In genomic region chr7:38200606-38201289, GRCm38 (mm10) we compare ENCODE assay signal across 8 mouse cellular contexts. TPM values are rescaled to one million over a fixed set of nuclear protein-coding genes. Genes with fewer than 3 reads are reported as not detected.
DNase-seq lines count a peak whose midpoint lies in the region; ATAC-seq and TF ChIP-seq lines count a peak whose summit lies in the region.

No protein-coding gene starts in this region.

- H3K4me1 ChIP-seq in ES-Bruce4 (ENCODE audit: control insufficient read depth, insufficient read depth, low read length), result peaks cover 2% of the 10 kb centered on the region
- H3K4me1 ChIP-seq in forebrain, embryonic 14.5 days (ENCODE audit: control insufficient read depth, insufficient read depth, low read length), result peaks cover 3% of the 10 kb centered on the region; the same call in 1 of the 2 replicates
- peaks cover 4% of the 10 kb centered on the region for H3K4me1 ChIP-seq in liver, embryonic 16.5 days (ENCODE audit: control insufficient read depth, low read depth, low read length)
- H3K4me1 ChIP-seq in neural tube, embryonic 12.5 days, result peaks cover 4% of the 10 kb centered on the region; the same call in 1 of the 2 replicates
- no peaks in the 10 kb centered on the region for H3K4me1 ChIP-seq in stomach, postnatal 0 days (replicated peaks; ENCODE audit: control insufficient read depth, insufficient read depth)

- H3K4me3 ChIP-seq in ES-Bruce4 (ENCODE audit: low read depth, low read length), result peak overlapping the region; percentile 10; the same call in 1 of the 2 replicates
- H3K4me3 ChIP-seq in forebrain, embryonic 14.5 days (ENCODE audit: low read depth, low read length), result peak overlapping the region; percentile 13
- peak overlapping the region; percentile 20; the same call in 1 of the 2 replicates for H3K4me3 ChIP-seq in liver, embryonic 16.5 days (ENCODE audit: low read depth, low read length)
- H3K4me3 ChIP-seq in neural tube, embryonic 12.5 days, result peak overlapping the region; percentile 14; the same call in 1 of the 2 replicates
- no peak overlapping the region for H3K4me3 ChIP-seq in stomach, postnatal 0 days (ENCODE audit: low read depth, low read length)

- no peaks in the 10 kb centered on the region for H3K36me3 ChIP-seq in ES-Bruce4 (ENCODE audit: control insufficient read depth, insufficient read depth, low read length, poor library complexity, severe bottlenecking)
- no peaks in the 10 kb centered on the region for H3K36me3 ChIP-seq in forebrain, embryonic 14.5 days (ENCODE audit: control insufficient read depth, insufficient read depth, low read length)
- H3K36me3 ChIP-seq in liver, embryonic 16.5 days (ENCODE audit: control insufficient read depth, insufficient read depth), result no peaks in the 10 kb centered on the region
- no peaks in the 10 kb centered on the region for H3K36me3 ChIP-seq in neural tube, embryonic 12.5 days
- H3K36me3 ChIP-seq in stomach, postnatal 0 days (ENCODE audit: control insufficient read depth, insufficient read depth, low read length), result no peaks in the 10 kb centered on the region; the same call in 1 of the 2 replicates

- peak; percentile 90 for ATAC-seq in forebrain, embryonic 14.5 days
- peak; percentile 76 for ATAC-seq in liver, embryonic 16.5 days (ENCODE audit: low read depth)
- peak; percentile 88 for ATAC-seq in neural tube, embryonic 12.5 days (ENCODE audit: low FRiP score, low read depth)
- peak; percentile 89 for ATAC-seq in stomach, postnatal 0 days (ENCODE audit: low FRiP score, low TSS enrichment)

- intact Hi-C loops in heart, postnatal 14 days (cut with DNase I), result loop anchor here (1.0 to 2.0 kb wide), 2 partner anchors 18 to 66 kb away; no protein-coding TSS in a partner anchor

- H3K9me3 ChIP-seq in ES-Bruce4 (replicated peaks; ENCODE audit: control insufficient read depth, insufficient read depth, low read length, poor library complexity, severe bottlenecking), result no peaks in the 10 kb centered on the region
- no peaks in the 10 kb centered on the region for H3K9me3 ChIP-seq in forebrain, embryonic 14.5 days (replicated peaks; ENCODE audit: control insufficient read depth, low read length)
- H3K9me3 ChIP-seq in liver, embryonic 16.5 days (replicated peaks; ENCODE audit: control insufficient read depth, low read length), result no peaks in the 10 kb centered on the region
- H3K9me3 ChIP-seq in neural tube, embryonic 12.5 days, result no peaks in the 10 kb centered on the region
- no peaks in the 10 kb centered on the region for H3K9me3 ChIP-seq in stomach, postnatal 0 days (ENCODE audit: control insufficient read depth, low read length)

- WGBS in forebrain, embryonic 14.5 days, result 2% methylated on average over 28 of the region's 28 CpGs
- under 1% methylated on average over 28 of the region's 28 CpGs for WGBS in large intestine, adult 2 months
- WGBS in liver, embryonic 16.5 days (ENCODE audit: insufficient replicate concordance), result 5% methylated on average over 28 of the region's 28 CpGs
- WGBS in neural tube, embryonic 12.5 days, result 4% methylated on average over 28 of the region's 28 CpGs
- 2% methylated on average over 28 of the region's 28 CpGs for WGBS in stomach, postnatal 0 days

- TF ChIP-seq CTCF in ES-Bruce4 (IDR thresholded peaks at IDR 0.05; ENCODE audit: low read depth, low read length), result peak; percentile 100
- peak; percentile 100 for TF ChIP-seq CTCF in stomach, postnatal 0 days (IDR thresholded peaks at IDR 0.05; ENCODE audit: low read depth)

- no peak overlapping the region for H3K27ac ChIP-seq in ES-Bruce4 (ENCODE audit: insufficient read depth, low read length)
- H3K27ac ChIP-seq in forebrain, embryonic 14.5 days (ENCODE audit: low read depth, low read length), result peak overlapping the region; percentile 67
- H3K27ac ChIP-seq in liver, embryonic 16.5 days (ENCODE audit: low read length), result peak overlapping the region; percentile 57
- no peak overlapping the region for H3K27ac ChIP-seq in neural tube, embryonic 12.5 days
- H3K27ac ChIP-seq in stomach, postnatal 0 days (replicated peaks), result no peak overlapping the region

- no peak for TF ChIP-seq POLR2A in ES-Bruce4 (IDR thresholded peaks at IDR 0.05; ENCODE audit: insufficient read depth, low read length)

- peak overlapping the region; percentile 45 for H3K4me2 ChIP-seq in forebrain, embryonic 14.5 days (ENCODE audit: low read length)
- H3K4me2 ChIP-seq in liver, embryonic 16.5 days (ENCODE audit: low read depth, low read length), result peak overlapping the region; percentile 46; the same call in 1 of the 2 replicates
- peak overlapping the region; percentile 59 for H3K4me2 ChIP-seq in neural tube, embryonic 12.5 days (replicated peaks)
- H3K4me2 ChIP-seq in stomach, postnatal 0 days (replicated peaks; ENCODE audit: low read depth), result peak overlapping the region; percentile 47

- peak; percentile 74 for DNase-seq in c-Kit-positive CD71-positive TER-119-positive erythroid progenitor cells, embryonic 14.5 days (ENCODE audit: low spot score)
- peak; percentile 90 for DNase-seq in forebrain, embryonic 14.5 days (ENCODE audit: low spot score)
- DNase-seq in heart, postnatal 14 days, result peak; percentile 91 to 94
- DNase-seq in large intestine, adult 2 months (ENCODE audit: low read depth, low spot score), result peak; percentile 51
- DNase-seq in stomach, postnatal 0 days (ENCODE audit: low spot score), result peak; percentile 85

- H3K27me3 ChIP-seq in ES-Bruce4 (ENCODE audit: control insufficient read depth, insufficient read depth, low read length, poor library complexity, severe bottlenecking), result no peaks in the 10 kb centered on the region
- H3K27me3 ChIP-seq in forebrain, embryonic 14.5 days (replicated peaks; ENCODE audit: control insufficient read depth, insufficient read depth, low read length), result no peaks in the 10 kb centered on the region
- H3K27me3 ChIP-seq in liver, embryonic 16.5 days (ENCODE audit: control insufficient read depth, insufficient read depth, low read depth, low read length), result no peaks in the 10 kb centered on the region
- H3K27me3 ChIP-seq in neural tube, embryonic 12.5 days (replicated peaks), result no peaks in the 10 kb centered on the region
- H3K27me3 ChIP-seq in stomach, postnatal 0 days (ENCODE audit: control insufficient read depth, insufficient read depth, low read length), result no peaks in the 10 kb centered on the region

- 0 out of 2 replicates have a peak, but pooled peaks have one; percentile 44 for TF ChIP-seq EP300 in ES-Bruce4 (IDR thresholded peaks at IDR 0.05; ENCODE audit: insufficient read depth, low read depth, low read length)
- no peak for TF ChIP-seq EP300 in stomach, postnatal 0 days (optimal IDR thresholded peaks at IDR 0.05)

- H3K9ac ChIP-seq in ES-Bruce4 (ENCODE audit: low read depth, poor library complexity, severe bottlenecking), result no peak overlapping the region
- peak overlapping the region; percentile 18 for H3K9ac ChIP-seq in forebrain, embryonic 14.5 days (ENCODE audit: low read length)
- no peak overlapping the region for H3K9ac ChIP-seq in liver, embryonic 16.5 days (ENCODE audit: low read depth, low read length)
- no peak overlapping the region for H3K9ac ChIP-seq in neural tube, embryonic 12.5 days
- H3K9ac ChIP-seq in stomach, postnatal 0 days (ENCODE audit: low read length), result peak overlapping the region; percentile 38; the same call in 1 of the 2 replicates

RNA-seq across cellular contexts. Expression of gene 1600014C10Rik, which starts 17.7 kb away (rescaled TPM):
- 5.3 and 7.0 TPM in 2 replicates for polyA plus RNA-seq in ES-Bruce4 (2011; ENCODE audit: insufficient read depth, insufficient read length, low read depth, missing spikeins)
- 18.4 and 19.9 TPM in 2 replicates for polyA plus RNA-seq in forebrain, embryonic 14.5 days (2014; fragmentation: Nextera tagmentation; extraction: Ambion mirVana)
- 10 to 100 TPM; 26.0 to 27.3 TPM for total RNA-seq in heart, postnatal 14 days (2021)
- 13.6 and 21.9 TPM in 2 replicates for polyA plus RNA-seq in large intestine, adult 2 months (2012; rRNA removed)
- 20.2 and 21.6 TPM in 2 replicates for polyA plus RNA-seq in liver, embryonic 16.5 days (2015; fragmentation: Nextera tagmentation; extraction: Ambion mirVana)
- 20.0 and 20.8 TPM in 2 replicates for polyA plus RNA-seq in neural tube, embryonic 12.5 days (2016; fragmentation: Nextera tagmentation; extraction: Ambion mirVana)
- polyA plus RNA-seq in stomach, postnatal 0 days (2015; fragmentation: Nextera tagmentation; extraction: Ambion mirVana), result 9.6 and 10.3 TPM in 2 replicates

RNA-seq across cellular contexts. Expression of gene Plekhf1, which starts 27.1 kb away (rescaled TPM):
- polyA plus RNA-seq in ES-Bruce4 (2011; ENCODE audit: insufficient read depth, insufficient read length, low read depth, missing spikeins), result 1.5 and 1.6 TPM in 2 replicates
- 0.80 and 0.81 TPM in 2 replicates for polyA plus RNA-seq in forebrain, embryonic 14.5 days (2014; fragmentation: Nextera tagmentation; extraction: Ambion mirVana)
- total RNA-seq in heart, postnatal 14 days (2021), result 10 to 100 TPM; 13.9 to 16.0 TPM
- 2.0 and 4.3 TPM in 2 replicates for polyA plus RNA-seq in large intestine, adult 2 months (2012; rRNA removed)
- 0.52 and 0.54 TPM in 2 replicates for polyA plus RNA-seq in liver, embryonic 16.5 days (2015; fragmentation: Nextera tagmentation; extraction: Ambion mirVana)
- 1.2 and 1.6 TPM in 2 replicates for polyA plus RNA-seq in neural tube, embryonic 12.5 days (2016; fragmentation: Nextera tagmentation; extraction: Ambion mirVana)
- polyA plus RNA-seq in stomach, postnatal 0 days (2015; fragmentation: Nextera tagmentation; extraction: Ambion mirVana), result 1.9 and 2.0 TPM in 2 replicates

Comparison
In these comparisons a context has a peak if more than half of its experiments do, and no peak if none do; other contexts are left out.
1. H3K27ac ChIP-seq: peak in forebrain, embryonic 14.5 days (single experiment) and liver, embryonic 16.5 days (single experiment); none in ES-Bruce4 (single experiment), neural tube, embryonic 12.5 days (single experiment) and stomach, postnatal 0 days (single experiment).
2. H3K9ac ChIP-seq: peak in forebrain, embryonic 14.5 days (single experiment) and stomach, postnatal 0 days (single experiment); none in ES-Bruce4 (single experiment), liver, embryonic 16.5 days (single experiment) and neural tube, embryonic 12.5 days (single experiment).
3. Peak in every context shown above with its lines, with median percentiles within 50 percentile points of each other: DNase-seq, ATAC-seq and H3K4me2 ChIP-seq.